Mouse (Mus musculus): ENCODE data around the gene Wapl. TPM values are rescaled to one million over a fixed set of nuclear protein-coding genes. Genes with fewer than 3 reads are reported as not detected.

Gene Wapl
- polyA plus RNA-seq, 1 experiment: 4.5 TPM

DNA sequence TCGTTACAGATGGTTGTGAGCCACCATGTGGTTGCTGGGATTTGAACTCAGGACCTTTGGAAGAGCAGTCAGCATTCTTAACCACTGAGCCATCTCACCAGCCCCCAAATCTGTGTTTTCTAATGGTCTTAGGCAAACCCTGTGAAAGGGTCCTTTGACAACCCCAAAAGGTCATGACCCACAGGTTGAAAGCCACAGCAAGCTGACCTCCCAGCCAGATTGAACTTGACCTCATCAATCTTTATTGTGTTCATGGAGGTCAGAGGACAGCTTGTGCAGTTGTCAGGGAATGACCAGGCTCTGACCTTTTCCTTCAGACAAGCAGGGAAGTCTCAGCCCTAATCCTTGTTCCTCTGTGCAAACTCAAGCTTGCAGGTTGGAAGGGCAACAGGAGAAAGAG, 10.3 kb upstream of the Wapl start:
- no peaks in the 10 kb centered on the region for H3K36me3 ChIP-seq (ENCODE audit: control insufficient read depth, insufficient read depth, low read length)
- TF ChIP-seq CTCF (IDR thresholded peaks at IDR 0.05; ENCODE audit: extremely low read depth, insufficient read depth, insufficient read length, insufficient replicate concordance) (no peak), POLR2A (IDR thresholded peaks at IDR 0.05; ENCODE audit: low read depth, low read length) (no peak)
- H3K4me1 ChIP-seq (ENCODE audit: control insufficient read depth, insufficient read depth, insufficient read length): peaks cover 5% of the 10 kb centered on the region; the same call in 1 of the 2 replicates
- no peak overlapping the region for H3K27ac ChIP-seq (ENCODE audit: insufficient read depth, low read length)
- no peak for DNase-seq (ENCODE audit: low read depth in 1 of 2, low spot score in 2 of 2)
- H3K27me3 ChIP-seq (ENCODE audit: control insufficient read depth, insufficient read depth, low read length): peaks cover 8% of the 10 kb centered on the region
- no peak overlapping the region for H3K4me3 ChIP-seq (ENCODE audit: extremely low read depth, insufficient read depth, insufficient read length)
- 81% methylated on average over 1 of the region's 1 CpGs for WGBS

DNA sequence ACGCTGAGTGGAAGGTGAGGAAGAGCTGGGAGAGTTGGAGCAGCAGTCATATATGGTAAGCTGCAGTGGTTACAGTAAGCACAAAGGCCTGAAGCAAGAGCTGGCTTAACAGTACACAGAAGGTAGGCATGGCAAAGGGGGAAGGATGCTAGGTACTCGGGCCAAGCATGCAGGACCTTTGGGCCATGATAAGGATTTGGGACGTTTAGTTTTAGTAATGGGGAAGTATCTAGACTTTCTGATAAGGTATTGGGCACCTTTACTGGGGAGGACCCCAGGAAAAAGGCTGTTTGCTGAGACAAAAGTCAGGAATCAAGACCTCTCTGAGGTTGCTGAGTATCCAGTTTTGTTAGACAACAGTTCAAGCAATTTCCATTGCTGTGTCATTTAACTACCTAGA, 4.6 kb upstream of the Wapl start:
- H3K36me3 ChIP-seq (ENCODE audit: control insufficient read depth, insufficient read depth, low read length): no peaks in the 10 kb centered on the region
- 0 out of 2 replicates have a peak, but pooled peaks cover 2% of the 10 kb centered on the region for H3K27me3 ChIP-seq (ENCODE audit: control insufficient read depth, insufficient read depth, low read length)
- 24% methylated on average over 3 of the region's 3 CpGs for WGBS
- DNase-seq (ENCODE audit: low read depth in 1 of 2, low spot score in 2 of 2): no peak
- H3K4me1 ChIP-seq (ENCODE audit: control insufficient read depth, insufficient read depth, insufficient read length): no peaks in the 10 kb centered on the region
- no peak overlapping the region for H3K27ac ChIP-seq (ENCODE audit: insufficient read depth, low read length)
- TF ChIP-seq POLR2A (IDR thresholded peaks at IDR 0.05; ENCODE audit: low read depth, low read length) (no peak), CTCF (IDR thresholded peaks at IDR 0.05; ENCODE audit: extremely low read depth, insufficient read depth, insufficient read length, insufficient replicate concordance) (no peak)
- no peak overlapping the region for H3K4me3 ChIP-seq (ENCODE audit: extremely low read depth, insufficient read depth, insufficient read length)

- no peaks in the 10 kb centered on the region for H3K36me3 ChIP-seq (ENCODE audit: control insufficient read depth, insufficient read depth, low read length)
- no peak for DNase-seq (ENCODE audit: low read depth in 1 of 2, low spot score in 2 of 2)
- 49% methylated on average over 2 of the region's 2 CpGs for WGBS
- no peak overlapping the region for H3K27ac ChIP-seq (ENCODE audit: insufficient read depth, low read length)
- H3K4me3 ChIP-seq (ENCODE audit: extremely low read depth, insufficient read depth, insufficient read length): no peak overlapping the region
- TF ChIP-seq POLR2A (IDR thresholded peaks at IDR 0.05; ENCODE audit: low read depth, low read length): no peak
- TF ChIP-seq CTCF (IDR thresholded peaks at IDR 0.05; ENCODE audit: extremely low read depth, insufficient read depth, insufficient read length, insufficient replicate concordance): no peak
- no peaks in the 10 kb centered on the region for H3K4me1 ChIP-seq (ENCODE audit: control insufficient read depth, insufficient read depth, insufficient read length)
- peaks cover 7% of the 10 kb centered on the region; the same call in 1 of the 2 replicates for H3K27me3 ChIP-seq (ENCODE audit: control insufficient read depth, insufficient read depth, low read length)
Observed at GRCm38 (mm10) chr14:34670256-34670655, 3.5 kb upstream of the Wapl start.

DNA sequence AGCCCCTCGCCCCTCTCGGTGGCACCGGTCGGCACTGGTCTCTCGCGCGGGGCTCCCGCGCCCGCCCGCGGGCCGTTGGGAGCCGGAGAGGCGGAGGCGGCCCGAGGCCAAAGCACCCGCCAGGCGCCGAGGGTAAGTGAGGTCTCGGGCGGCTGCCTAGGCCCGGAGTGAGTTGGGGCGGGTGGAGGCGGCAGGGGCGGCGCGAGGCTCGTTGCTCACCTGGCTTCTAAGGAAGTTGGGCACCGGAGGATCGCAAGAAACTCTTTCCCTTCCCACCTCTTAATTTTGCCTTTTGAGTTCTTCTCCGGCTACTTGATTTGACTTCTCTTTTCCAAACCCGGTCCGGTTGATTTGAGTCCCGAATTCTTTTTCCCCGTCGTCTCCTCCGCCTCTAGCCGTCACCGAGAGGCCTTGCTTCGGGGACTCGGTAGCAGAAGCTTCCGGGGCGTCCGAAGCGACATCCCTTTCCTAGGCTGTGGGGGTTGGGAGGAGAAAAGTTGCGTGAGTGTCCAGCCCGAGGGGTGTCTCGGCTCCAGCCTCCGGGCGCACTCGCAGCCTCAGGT, 582 bp downstream of the Wapl start:
- Histone ChIP-seq H3K27me3 (ENCODE audit: control insufficient read depth, insufficient read depth, low read length) (peaks cover 5% of the 10 kb centered on the region; the same call in 1 of the 2 replicates), H3K36me3 (ENCODE audit: control insufficient read depth, insufficient read depth, low read length) (peaks cover 4% of the 10 kb centered on the region; the same call in 1 of the 2 replicates), H3K27ac (ENCODE audit: insufficient read depth, low read length) (peak overlapping the region; percentile 84), H3K4me1 (ENCODE audit: control insufficient read depth, insufficient read depth, insufficient read length) (no peaks in the 10 kb centered on the region), H3K4me3 (ENCODE audit: extremely low read depth, insufficient read depth, insufficient read length) (peak overlapping the region; percentile 92)
- DNase-seq (ENCODE audit: low read depth in 1 of 2, low spot score in 2 of 2): peak; percentile 12 to 31
- WGBS: under 1% methylated on average over 51 of the region's 52 CpGs
- TF ChIP-seq POLR2A (IDR thresholded peaks at IDR 0.05; ENCODE audit: low read depth, low read length): no peak
- TF ChIP-seq CTCF (IDR thresholded peaks at IDR 0.05; ENCODE audit: extremely low read depth, insufficient read depth, insufficient read length, insufficient replicate concordance): no peak

DNA sequence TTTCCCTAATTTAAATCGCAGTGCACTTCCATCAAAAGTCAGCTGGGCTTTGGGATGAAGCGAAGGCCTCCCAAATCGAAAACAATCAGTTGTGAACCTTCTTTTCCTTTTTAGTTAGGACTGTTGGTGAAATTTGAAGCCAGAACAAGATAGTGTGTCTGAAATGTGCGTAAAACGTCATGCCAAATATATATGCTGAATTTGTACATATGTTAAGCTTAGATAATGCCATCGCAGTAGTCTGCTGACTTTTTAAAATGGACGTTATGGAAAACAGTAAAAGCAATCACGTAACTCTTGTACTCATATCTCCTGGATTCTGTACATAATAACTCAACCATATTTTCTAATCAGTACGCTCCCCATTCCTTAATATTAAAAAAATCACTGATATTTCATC, 1.2 kb downstream of the Wapl start:
- WGBS: 25% methylated on average over 9 of the region's 9 CpGs
- no peak for TF ChIP-seq CTCF (IDR thresholded peaks at IDR 0.05; ENCODE audit: extremely low read depth, insufficient read depth, insufficient read length, insufficient replicate concordance)
- no peak for TF ChIP-seq POLR2A (IDR thresholded peaks at IDR 0.05; ENCODE audit: low read depth, low read length)
- H3K27ac ChIP-seq (ENCODE audit: insufficient read depth, low read length): peak overlapping the region; percentile 84
- H3K4me1 ChIP-seq (ENCODE audit: control insufficient read depth, insufficient read depth, insufficient read length): no peaks in the 10 kb centered on the region
- H3K4me3 ChIP-seq (ENCODE audit: extremely low read depth, insufficient read depth, insufficient read length): peak overlapping the region; percentile 92
- H3K36me3 ChIP-seq (ENCODE audit: control insufficient read depth, insufficient read depth, low read length): peaks cover 4% of the 10 kb centered on the region; the same call in 1 of the 2 replicates
- no peak for DNase-seq (ENCODE audit: low read depth in 1 of 2, low spot score in 2 of 2)
- peaks cover 5% of the 10 kb centered on the region; the same call in 1 of the 2 replicates for H3K27me3 ChIP-seq (ENCODE audit: control insufficient read depth, insufficient read depth, low read length)

DNA sequence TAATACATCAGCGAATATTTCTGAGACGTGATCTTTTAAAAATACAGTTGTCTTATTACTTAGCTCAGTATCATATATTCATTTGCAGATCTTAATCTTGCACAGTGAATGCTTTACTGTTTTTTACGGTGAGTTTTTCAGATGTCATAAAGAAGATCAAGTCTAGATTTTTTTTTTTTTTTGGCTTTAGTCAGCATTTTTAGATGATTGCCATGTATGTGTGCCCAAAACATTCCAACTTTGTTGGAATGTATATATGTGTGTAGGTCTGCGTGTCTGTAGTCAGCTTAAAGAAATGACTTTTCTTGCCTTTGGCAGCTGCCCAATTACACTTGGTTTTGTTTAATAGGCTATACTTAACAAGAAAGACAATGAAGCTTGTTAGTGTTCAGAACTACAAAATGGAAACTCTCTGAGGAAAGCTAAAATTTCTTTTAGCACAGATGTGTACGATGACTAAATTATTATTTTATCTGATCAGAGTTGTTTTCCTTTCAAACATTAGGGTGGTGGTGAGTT, 1.7 kb downstream of the Wapl start:
- Histone ChIP-seq H3K27ac (ENCODE audit: insufficient read depth, low read length) (no peak overlapping the region), H3K4me1 (ENCODE audit: control insufficient read depth, insufficient read depth, insufficient read length) (no peaks in the 10 kb centered on the region), H3K36me3 (ENCODE audit: control insufficient read depth, insufficient read depth, low read length) (peaks cover 4% of the 10 kb centered on the region; the same call in 1 of the 2 replicates), H3K4me3 (ENCODE audit: extremely low read depth, insufficient read depth, insufficient read length) (peak overlapping the region; percentile 30; the same call in 1 of the 2 replicates), H3K27me3 (ENCODE audit: control insufficient read depth, insufficient read depth, low read length) (peaks cover 5% of the 10 kb centered on the region; the same call in 1 of the 2 replicates)
- DNase-seq (ENCODE audit: low read depth in 1 of 2, low spot score in 2 of 2): no peak
- TF ChIP-seq POLR2A (IDR thresholded peaks at IDR 0.05; ENCODE audit: low read depth, low read length): no peak
- TF ChIP-seq CTCF (IDR thresholded peaks at IDR 0.05; ENCODE audit: extremely low read depth, insufficient read depth, insufficient read length, insufficient replicate concordance): no peak
- 65% methylated on average over 5 of the region's 5 CpGs for WGBS

- TF ChIP-seq POLR2A (IDR thresholded peaks at IDR 0.05; ENCODE audit: low read depth, low read length): no peak
- no peak for TF ChIP-seq CTCF (IDR thresholded peaks at IDR 0.05; ENCODE audit: extremely low read depth, insufficient read depth, insufficient read length, insufficient replicate concordance)
- H3K27me3 ChIP-seq (ENCODE audit: control insufficient read depth, insufficient read depth, low read length): no peaks in the 10 kb centered on the region
- no peak overlapping the region for H3K4me3 ChIP-seq (ENCODE audit: extremely low read depth, insufficient read depth, insufficient read length)
- peaks cover 9% of the 10 kb centered on the region; the same call in 1 of the 2 replicates for H3K36me3 ChIP-seq (ENCODE audit: control insufficient read depth, insufficient read depth, low read length)
- DNase-seq (ENCODE audit: low read depth in 1 of 2, low spot score in 2 of 2): no peak
- H3K27ac ChIP-seq (ENCODE audit: insufficient read depth, low read length): no peak overlapping the region
- 90% methylated on average over 2 of the region's 2 CpGs for WGBS
- no peaks in the 10 kb centered on the region for H3K4me1 ChIP-seq (ENCODE audit: control insufficient read depth, insufficient read depth, insufficient read length)
Observed at GRCm38 (mm10) chr14:34680815-34681214, 7.1 kb downstream of the Wapl start.

Measured in spleen, adult 2 months (tissue).